ENCODE assay signal across 8 mouse cellular contexts in genomic region chr11:113751484-113752084, GRCm38 (mm10). TPM values are rescaled to one million over a fixed set of nuclear protein-coding genes. Genes with fewer than 3 reads are reported as not detected.
A peak's percentile ranks its signal among the peaks of the same experiment; 100 is the strongest.
DNase-seq lines count a peak whose midpoint lies in the region.

Gene Cdc42ep4 (minus strand): TSS chr11:113751881.

- no peaks in the 10 kb centered on the region for H3K9me3 ChIP-seq in megakaryocyte, embryonic 14.5 days

- peaks cover 58% of the 10 kb centered on the region for H3K4me1 ChIP-seq in megakaryocyte, embryonic 14.5 days

- H3K27me3 ChIP-seq in megakaryocyte, embryonic 14.5 days (replicated peaks): peaks cover 22% of the 10 kb centered on the region

- no peaks in the 10 kb centered on the region for H3K36me3 ChIP-seq in megakaryocyte, embryonic 14.5 days (replicated peaks; ENCODE audit: low read length)

- DNase-seq in adrenal gland, adult (ENCODE audit: inconsistent age in 2 of 2, low spot score in 1 of 2): peak; percentile 90 to 97
- DNase-seq in embryo, embryonic 10 days (ENCODE audit: low spot score): peak; percentile 95
- peak; percentile 79 for DNase-seq in gastrocnemius, postnatal 10 days
- peak; percentile 95 for DNase-seq in induced T-regulatory cell, adult 2 months (ENCODE audit: low read depth)
- peak; percentile 42 to 55 for DNase-seq in left cerebral cortex, adult 8-10 months (ENCODE audit: low spot score in 2 of 2)
- peak; percentile 66 to 73 for DNase-seq in right cerebral cortex, adult 2 months (ENCODE audit: low spot score in 2 of 2)
- DNase-seq in urinary bladder, postnatal 10 days (ENCODE audit: low spot score): peak; percentile 53

- peak within 1 kb of the TSS; percentile 97 for H3K4me3 ChIP-seq in megakaryocyte, embryonic 14.5 days (replicated peaks)

RNA-seq across cellular contexts. Expression of gene Cdc42ep4, which starts in this region (rescaled TPM):
- 10 to 100 TPM; 19.1 to 22.0 TPM for total RNA-seq in gastrocnemius, postnatal 10 days (2021)
- total RNA-seq in left cerebral cortex, adult 8-10 months (2022): 10 to 100 TPM; 30.5 to 32.6 (median 31.8) TPM
- polyA plus RNA-seq in megakaryocyte, embryonic 14.5 days (2012; ENCODE audit: insufficient read depth, low replicate concordance): 2.9 and 9.4 TPM in 2 replicates

Comparison
In these comparisons a context has a peak if more than half of its experiments do, and no peak if none do; other contexts are left out.
1. Peak in every context shown above with its lines: DNase-seq and H3K4me3 ChIP-seq.